Mouse (Mus musculus) gastrocnemius, postnatal 10 days (tissue): Measurements from ENCODE around the gene A630089N07Rik. TPM values are rescaled to one million over a fixed set of nuclear protein-coding genes. Genes with fewer than 3 reads are reported as not detected.

ENCODE experiments used
- DNase-seq: peaks from one replicate; pipeline ENCODE4 v3.0.0; 2021; ENCODE audit warnings: mixed read lengths
- total RNA-seq, 2 experiments: library from RNA; stranded (reverse); gene quantifications; 2 replicates each; pipeline ENCODE4 v1.2.3; 2021

Gene A630089N07Rik
- total RNA-seq, 2 experiments from 2014 or later = 4.6 to 7.8 TPM

DNA sequence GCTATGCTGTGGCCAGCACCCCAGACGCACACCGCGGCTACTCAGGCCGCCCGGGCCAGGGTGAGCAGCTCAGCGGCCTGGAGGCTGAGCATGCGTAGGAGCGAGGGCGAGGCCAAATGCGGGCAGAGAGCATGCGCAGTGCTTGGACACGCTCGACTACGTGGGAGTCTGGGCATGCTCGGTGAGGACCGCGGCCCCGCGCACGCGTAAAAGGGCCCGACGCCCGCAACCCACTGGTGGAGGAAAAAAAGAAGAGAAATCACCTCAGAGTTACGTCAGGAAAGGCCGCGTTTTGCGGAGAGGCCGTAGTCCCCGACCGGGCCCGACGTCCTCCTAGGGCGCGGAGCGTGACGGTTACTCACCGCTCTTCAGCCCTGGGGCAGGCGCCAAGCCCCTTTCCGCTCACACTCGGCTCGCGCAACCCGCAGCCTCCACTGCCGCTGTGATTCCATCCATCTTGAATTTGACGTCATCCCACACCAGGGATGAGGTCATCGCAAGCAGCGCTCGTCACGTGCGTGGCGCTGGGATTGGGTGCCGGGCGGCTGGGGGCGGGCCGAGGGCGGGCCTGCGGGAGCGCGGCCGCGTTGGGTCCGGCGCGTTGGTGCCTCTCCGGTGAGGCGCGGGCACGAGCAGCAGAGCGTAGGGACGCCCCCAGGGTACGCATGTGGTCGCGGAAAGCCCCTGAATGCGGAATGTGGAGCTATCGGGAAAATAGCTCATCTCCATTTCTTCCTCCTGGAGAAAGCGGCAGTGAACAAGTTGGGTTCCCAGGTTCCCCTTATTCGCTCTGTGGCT, 119.9 kb downstream of the A630089N07Rik start, which contains the start of the genes C2cd2 and Zbtb21:
TSS of gene C2cd2 (minus strand) at position 448 of the 798 bp plus-strand sequence.
TSS of gene Zbtb21 (minus strand) at position 472 of the 798 bp plus-strand sequence.
- peak; percentile 97 for DNase-seq

DNA sequence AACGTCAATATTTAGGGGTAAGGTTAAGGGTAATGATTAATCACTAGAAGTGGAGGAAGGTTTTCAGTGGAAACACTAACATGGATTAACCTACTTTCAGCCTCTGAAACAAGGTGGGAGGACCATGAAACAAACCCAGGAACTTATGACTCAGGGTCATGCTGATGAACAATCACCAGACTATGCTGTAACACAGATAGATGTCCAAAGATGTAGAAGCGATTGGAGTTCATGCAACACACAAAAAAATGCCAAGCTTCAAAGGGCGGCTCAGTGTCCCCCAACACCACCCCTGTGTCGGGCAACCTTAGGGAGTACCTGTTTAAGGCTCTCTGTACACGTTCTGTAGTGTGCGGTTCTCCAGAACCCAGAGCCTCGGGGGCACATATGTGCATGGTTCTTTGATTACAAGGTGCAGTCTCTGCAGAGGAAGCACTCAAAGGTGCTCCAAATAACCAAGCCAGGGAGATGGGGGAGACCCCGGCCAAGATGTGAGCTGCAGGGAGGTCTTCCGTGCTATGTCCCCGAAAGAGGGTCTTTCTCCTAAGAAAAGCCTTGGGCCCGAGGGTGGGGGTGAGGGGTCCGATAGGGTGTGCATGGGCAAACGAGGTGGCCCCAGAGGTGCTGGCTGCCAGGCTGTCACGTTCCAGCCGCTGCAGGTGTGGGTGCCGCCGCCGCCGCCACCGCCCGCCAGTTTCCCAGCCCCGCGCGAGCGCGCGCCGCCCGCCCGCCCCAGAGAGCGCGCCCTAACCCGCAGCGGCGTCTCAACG, 120.7 kb downstream of the A630089N07Rik start:
- DNase-seq = no peak

- no peak for DNase-seq
These were observed 121.9 kb downstream of the A630089N07Rik start for GRCm38 (mm10) chr16:97960348-97960747.

- no peak for DNase-seq
These were observed 123.8 kb downstream of the A630089N07Rik start for GRCm38 (mm10) chr16:97958401-97958973.

GRCm38 (mm10) chr16:97957626-97958025, 124.6 kb downstream of the A630089N07Rik start:
- no peak for DNase-seq

GRCm38 (mm10) chr16:97956011-97956410, 126.2 kb downstream of the A630089N07Rik start:
- no peak for DNase-seq

- DNase-seq = no peak
These were observed 128.9 kb downstream of the A630089N07Rik start for GRCm38 (mm10) chr16:97953300-97953699.

DNA sequence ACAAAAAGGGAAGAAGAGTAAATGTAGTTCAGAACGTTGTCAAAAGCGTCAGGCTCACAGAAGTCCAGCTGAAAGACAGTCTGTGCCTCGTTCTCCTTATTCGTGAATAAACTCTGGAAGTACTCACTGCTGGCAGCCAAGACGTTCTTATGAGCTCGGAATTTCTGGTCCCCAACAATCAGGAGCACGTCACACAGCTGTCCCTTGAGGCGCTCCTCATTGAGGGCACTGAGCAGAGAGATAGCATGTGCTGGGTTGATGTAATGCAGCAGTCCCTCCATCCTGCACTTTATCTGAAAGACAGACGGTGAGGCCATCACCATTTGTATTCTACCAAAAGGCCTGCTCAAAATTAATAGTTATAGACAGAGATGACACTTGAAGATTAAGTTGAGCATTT, 129.4 kb downstream of the A630089N07Rik start:
- no peak for DNase-seq

- DNase-seq = no peak
These were observed 129.9 kb downstream of the A630089N07Rik start for GRCm38 (mm10) chr16:97952371-97952770.

Other genes starting within 250 kb of the A630089N07Rik start
- gene Prdm15, start 230.6 kb downstream of the A630089N07Rik start, total RNA-seq = 1 to 10 TPM; 4.9 to 8.4 TPM
- 10 to 100 TPM; 61.8 to 72.8 TPM for gene C2cd2, start 119.9 kb downstream of the A630089N07Rik start, total RNA-seq
- gene Zbtb21, start 119.8 kb downstream of the A630089N07Rik start, total RNA-seq = 10 to 100 TPM in 1 of 2 experiments, 1 to 10 TPM in 1; 7.9 to 10.4 TPM
- 1 to 10 TPM; 8.4 to 9.6 TPM for gene B230307C23Rik, start 85.1 kb downstream of the A630089N07Rik start, total RNA-seq